8 mouse cellular contexts compared by ENCODE assay signal in genomic region chr6:108476797-108477235, GRCm38 (mm10).
DNase-seq lines count a peak whose midpoint lies in the region; ATAC-seq and TF ChIP-seq lines count a peak whose summit lies in the region.
"Had no signal": no experiment of that assay in that cellular context is flagged by ENCODE, and none has a peak within 500 bp of the region (broad histone marks: within the 10 kb centered on the region; RNA-seq: fewer than 3 reads in every experiment).

No protein-coding gene starts in this region.

- TF ChIP-seq CTCF in layer of hippocampus, adult 2 months (conservative IDR thresholded peaks at IDR 0.05), result no peak
- no peak for TF ChIP-seq CTCF in left cerebral cortex, adult 2 months (IDR thresholded peaks at IDR 0.05)

- no peak overlapping the region for H3K4me3 ChIP-seq in layer of hippocampus, adult 2 months
- no peak overlapping the region for H3K4me3 ChIP-seq in left cerebral cortex, adult 2 months
- H3K4me3 ChIP-seq: megakaryocyte, embryonic 14.5 days had no signal

- no peak overlapping the region for H3K27ac ChIP-seq in layer of hippocampus, adult 2 months
- H3K27ac ChIP-seq in left cerebral cortex, adult 2 months, result no peak overlapping the region

- DNase-seq in NIH3T3 (ENCODE audit: low read depth), result peak; percentile 46
- peak; percentile 91 to 94 for DNase-seq in adrenal gland, postnatal 36 days
- DNase-seq in kidney, adult 9 months, result peak; percentile 78
- no peak for DNase-seq in layer of hippocampus, adult 2 months (ENCODE audit: low spot score in 2 of 2)
- DNase-seq in left cerebral cortex, adult 2 months (ENCODE audit: extremely low spot score in 1 of 2, low spot score in 2 of 2), result no peak
- DNase-seq in layer of hippocampus, adult 8-10 months (ENCODE audit: low spot score in 2 of 2), result no peak

- peak; percentile 83 for ATAC-seq in megakaryocyte, adult 5-6 weeks (ENCODE audit: poor library complexity, severe bottlenecking)

- intact Hi-C loops in left cerebral cortex, adult 2 months (cut with DNase I), result no loop called here

Comparison
In these comparisons a context has a peak if more than half of its experiments do, and no peak if none do; other contexts are left out.
1. DNase-seq: peak in NIH3T3 (single experiment), adrenal gland, postnatal 36 days (2 of 2) and kidney, adult 9 months (single experiment); none in layer of hippocampus, adult 2 months (0 of 2), left cerebral cortex, adult 2 months (0 of 2) and layer of hippocampus, adult 8-10 months (0 of 2).